Mouse (Mus musculus): ENCODE data around the gene Sept9.

Sept9 gene

DNA sequence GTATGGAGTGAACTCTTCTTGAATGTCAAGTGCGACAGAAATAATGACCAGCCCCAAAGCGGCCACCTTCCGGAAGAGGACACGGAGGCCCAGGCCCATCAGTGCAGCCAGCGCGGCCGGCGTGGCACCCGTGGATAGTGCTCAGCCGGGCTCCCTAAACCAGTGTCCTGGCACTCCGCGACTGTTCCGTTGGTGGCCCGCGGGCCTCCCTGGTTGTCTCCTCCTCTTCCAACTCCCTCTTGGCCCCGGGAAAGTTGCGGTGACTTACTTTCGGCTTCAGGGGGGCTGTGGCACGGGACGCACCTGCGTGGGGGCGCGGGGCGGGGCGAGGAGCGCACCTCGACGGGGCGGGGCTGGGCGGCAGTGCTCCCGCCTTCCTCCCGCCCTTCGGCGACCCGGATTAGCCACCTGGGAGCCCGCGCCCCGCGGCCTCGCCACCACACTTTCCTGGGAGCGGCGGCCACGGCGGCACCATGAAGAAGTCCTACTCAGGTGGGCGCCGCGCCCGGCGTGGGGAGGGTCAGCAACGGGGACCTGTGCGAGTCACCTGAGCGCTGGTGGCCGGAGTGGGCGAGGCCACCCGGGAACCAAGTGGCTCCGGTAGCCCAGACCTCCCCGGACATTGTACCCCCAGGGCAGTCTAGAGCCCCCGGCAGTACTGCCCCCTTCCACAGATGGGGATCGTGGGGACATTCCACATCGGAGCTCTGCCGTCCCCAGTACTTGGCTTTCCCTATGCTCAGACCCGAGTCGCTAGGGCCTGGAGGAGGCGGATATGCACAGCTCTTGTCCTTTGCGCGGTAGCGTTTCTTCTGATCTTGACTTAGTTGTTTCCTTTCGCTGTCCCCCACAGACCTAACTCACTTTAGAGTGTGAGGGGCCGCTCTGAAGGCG lies at the start of gene Sept9:
Gene Sept9, plus strand, starts transcription at position 380 of the 894 bp plus-strand sequence.
- DNase-seq (ENCODE audit: low read depth in 2 of 2, low spot score in 2 of 2) = peak in 1 of 2 experiments; percentile 10

DNA sequence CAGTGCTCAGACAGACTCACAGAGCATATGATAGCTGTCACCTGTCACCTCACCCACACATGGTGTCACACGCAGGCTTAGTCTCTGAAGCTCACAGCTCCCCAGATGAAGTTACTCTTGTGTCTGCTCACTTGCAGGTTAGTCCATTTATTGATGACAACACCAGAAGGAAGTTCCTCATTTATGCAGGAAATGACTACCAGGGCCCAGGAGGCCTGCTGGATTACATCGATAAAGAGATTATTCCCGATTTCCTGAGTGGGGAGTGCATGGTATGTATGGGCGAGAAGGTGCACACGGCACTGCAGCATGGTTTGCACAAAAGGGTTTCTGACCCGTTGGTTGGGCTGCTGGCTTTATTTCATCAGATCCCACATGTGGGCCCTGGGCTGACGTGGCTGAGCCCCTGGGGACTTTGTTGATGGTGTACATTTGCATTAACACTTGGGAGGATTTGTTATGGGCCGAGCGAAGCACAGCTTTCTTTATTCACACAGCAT lies 48.9 kb upstream of the Sept9 start:
- no peak for DNase-seq (ENCODE audit: low read depth in 2 of 2, low spot score in 2 of 2)

DNA sequence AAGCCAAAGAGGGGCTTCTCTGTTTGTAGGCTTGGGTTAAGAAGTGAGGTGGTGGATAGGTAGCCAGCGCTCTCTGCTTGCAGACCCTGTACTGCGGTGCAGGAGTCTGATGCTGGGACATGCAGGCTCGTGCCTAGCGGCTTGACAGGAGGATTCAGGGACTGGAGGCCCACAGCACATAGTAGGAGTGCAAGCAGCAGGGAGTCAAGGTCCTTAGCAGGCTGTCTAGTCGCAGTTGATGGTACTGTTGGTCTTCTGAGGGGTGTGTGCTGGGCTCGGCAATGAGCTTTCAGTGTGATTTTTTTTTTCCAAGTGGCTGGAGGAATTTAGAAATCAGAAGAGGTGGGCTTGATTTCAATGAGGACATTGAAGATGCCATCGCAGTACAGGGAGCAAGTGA lies 48.0 kb upstream of the Sept9 start:
- no peak for DNase-seq (ENCODE audit: low read depth in 2 of 2, low spot score in 2 of 2)

DNA sequence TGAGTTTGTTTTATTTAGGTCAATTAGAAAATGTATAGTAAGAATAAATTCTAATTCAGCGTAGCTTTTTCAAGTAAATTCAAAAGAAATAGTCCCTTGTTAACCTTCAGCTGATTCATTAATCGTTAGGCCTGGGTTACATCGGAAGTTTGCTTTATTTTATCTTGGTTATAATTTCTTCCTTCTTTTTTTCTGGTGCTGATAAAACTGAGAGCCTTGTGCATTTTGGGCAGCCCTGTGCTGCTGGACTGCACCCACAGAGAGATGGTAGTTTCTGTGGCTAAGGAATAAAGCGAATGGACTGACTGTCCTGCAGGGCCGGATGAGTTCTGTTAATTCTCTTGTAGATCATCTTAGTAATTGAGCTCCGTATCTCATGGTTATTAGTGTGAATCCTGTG lies 46.9 kb upstream of the Sept9 start:
- no peak for DNase-seq (ENCODE audit: low read depth in 2 of 2, low spot score in 2 of 2)

GRCm38 (mm10) chr11:117153553-117153952 lies 45.9 kb upstream of the Sept9 start:
- DNase-seq (ENCODE audit: low read depth in 2 of 2, low spot score in 2 of 2) = no peak

DNA sequence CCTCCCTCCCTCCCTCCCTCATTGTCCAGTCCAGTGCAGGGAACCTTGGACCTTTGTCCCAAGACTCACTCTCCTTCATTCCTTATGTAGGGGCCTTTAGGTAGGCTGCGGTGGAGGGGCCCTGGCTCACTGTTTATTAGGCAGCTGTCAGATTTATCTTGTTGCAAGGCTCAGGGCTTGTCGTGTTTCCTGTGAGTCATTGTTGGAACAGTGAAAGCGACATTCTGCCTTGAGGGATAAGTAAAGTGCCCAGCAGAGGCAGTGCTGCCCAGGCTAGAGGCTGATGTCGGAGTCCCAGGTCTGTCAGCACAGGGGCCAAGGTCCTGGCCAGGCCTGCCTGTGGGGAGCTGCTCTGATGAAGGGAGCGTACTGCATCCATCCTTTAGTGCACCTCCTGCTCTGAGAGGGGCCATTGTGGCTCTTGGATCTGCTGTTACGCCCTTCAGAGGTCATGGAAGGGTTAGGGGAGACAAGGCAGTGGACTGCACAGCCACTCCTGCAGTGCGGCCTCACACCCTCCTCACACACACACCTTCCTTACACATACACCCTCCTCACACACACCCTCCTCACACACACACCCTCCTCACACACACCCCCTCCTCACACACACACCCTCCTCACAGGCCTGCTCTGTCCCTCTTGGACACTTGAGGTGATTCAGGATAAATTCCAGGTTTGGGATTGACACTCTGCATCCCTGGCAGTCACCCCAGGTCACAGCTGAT lies 45.2 kb upstream of the Sept9 start:
- DNase-seq (ENCODE audit: low read depth in 2 of 2, low spot score in 2 of 2) = no peak

GRCm38 (mm10) chr11:117156725-117157124 lies 42.7 kb upstream of the Sept9 start:
- DNase-seq (ENCODE audit: low read depth in 2 of 2, low spot score in 2 of 2) = no peak

DNA sequence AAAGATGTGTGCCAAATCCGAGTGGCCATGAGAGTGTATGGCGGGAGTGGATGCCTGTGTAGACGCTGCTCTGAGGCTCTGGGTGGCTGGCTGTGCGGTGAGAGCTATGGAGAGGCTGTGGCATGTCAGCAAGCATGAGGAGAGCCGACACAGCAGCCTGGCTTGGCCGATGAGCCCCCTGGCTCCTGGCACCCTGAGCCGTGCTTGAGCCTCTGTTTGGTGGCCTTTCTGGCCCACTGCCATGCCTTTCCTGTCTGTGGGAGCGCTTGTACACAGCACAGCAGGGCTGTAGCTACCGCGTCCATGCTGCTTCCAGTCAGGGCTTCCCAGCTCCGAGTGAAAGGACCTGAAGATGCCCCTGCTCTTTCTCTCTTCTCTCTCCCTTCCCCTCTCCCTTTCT lies 41.1 kb upstream of the Sept9 start:
- DNase-seq (ENCODE audit: low read depth in 2 of 2, low spot score in 2 of 2) = no peak

- DNase-seq (ENCODE audit: low read depth in 2 of 2, low spot score in 2 of 2) = no peak
Measured at GRCm38 (mm10) chr11:117159257-117159945, 40.1 kb upstream of the Sept9 start.

DNA sequence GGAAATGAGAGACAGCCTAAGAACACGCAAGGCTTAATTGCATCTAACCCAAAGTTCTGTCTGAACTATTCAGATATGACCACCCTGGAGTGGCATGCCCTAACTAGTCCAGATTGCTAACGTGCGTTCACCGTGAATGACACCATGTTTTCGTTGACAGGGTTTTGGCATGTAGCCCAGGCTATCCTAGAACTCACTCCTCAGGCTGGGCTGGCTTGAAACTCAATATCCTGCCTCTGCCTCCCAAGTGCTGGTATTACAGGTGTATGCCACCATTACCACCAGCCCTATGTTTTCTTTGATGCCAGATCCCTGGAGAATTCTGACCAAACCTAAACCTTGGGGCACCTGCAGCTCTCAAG lies 39.5 kb upstream of the Sept9 start:
- no peak for DNase-seq (ENCODE audit: low read depth in 2 of 2, low spot score in 2 of 2)

- DNase-seq (ENCODE audit: low read depth in 2 of 2, low spot score in 2 of 2) = no peak
Measured at GRCm38 (mm10) chr11:117160791-117161190, 38.7 kb upstream of the Sept9 start.

DNA sequence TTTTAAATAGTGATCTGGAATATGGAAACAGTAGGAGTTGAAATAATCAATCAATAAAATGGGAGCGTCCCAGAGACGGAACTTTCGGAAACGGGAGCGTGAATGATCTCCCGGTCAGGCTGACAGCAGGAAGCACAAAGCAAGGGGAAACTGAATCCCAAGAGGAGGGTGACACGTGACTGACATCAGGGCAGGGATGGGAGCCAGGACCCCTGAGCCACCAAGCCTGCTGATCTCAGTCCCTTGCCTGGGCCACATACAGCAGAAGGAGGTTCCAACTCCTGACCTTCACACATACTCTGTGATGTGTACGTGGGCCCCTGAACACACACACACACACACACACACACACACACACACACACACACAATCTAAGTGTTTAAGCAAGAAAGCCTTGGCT lies 37.9 kb upstream of the Sept9 start:
- no peak for DNase-seq (ENCODE audit: low read depth in 2 of 2, low spot score in 2 of 2)

DNA sequence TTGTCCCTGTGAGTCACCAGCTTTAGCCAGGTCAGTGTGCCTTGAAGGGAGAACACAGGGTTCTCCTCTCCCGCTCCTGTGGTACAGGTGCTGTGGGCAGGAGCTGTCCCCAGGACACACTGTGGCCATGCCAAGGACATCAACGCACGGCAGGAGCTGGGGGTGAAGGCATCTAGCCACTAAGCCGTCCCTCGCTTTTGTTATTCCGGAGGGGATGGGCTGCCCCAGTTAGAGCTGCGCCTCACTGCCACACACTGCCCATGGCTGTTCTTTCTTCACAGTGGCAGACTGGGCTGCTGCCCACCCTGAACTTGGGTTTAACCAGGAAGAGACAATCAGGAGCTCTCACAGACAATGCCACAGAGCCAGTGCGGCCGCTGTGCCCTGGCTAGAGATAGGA lies 36.4 kb upstream of the Sept9 start:
- DNase-seq (ENCODE audit: low read depth in 2 of 2, low spot score in 2 of 2) = no peak

GRCm38 (mm10) chr11:117163771-117164170 lies 35.7 kb upstream of the Sept9 start:
- no peak for DNase-seq (ENCODE audit: low read depth in 2 of 2, low spot score in 2 of 2)

GRCm38 (mm10) chr11:117168278-117169087 lies 31.0 kb upstream of the Sept9 start:
- no peak for DNase-seq (ENCODE audit: low read depth in 2 of 2, low spot score in 2 of 2)

GRCm38 (mm10) chr11:117169088-117169635 lies 30.3 kb upstream of the Sept9 start:
- no peak for DNase-seq (ENCODE audit: low read depth in 2 of 2, low spot score in 2 of 2)

GRCm38 (mm10) chr11:117169801-117170565 lies 29.5 kb upstream of the Sept9 start:
- DNase-seq (ENCODE audit: low read depth in 2 of 2, low spot score in 2 of 2) = no peak

DNA sequence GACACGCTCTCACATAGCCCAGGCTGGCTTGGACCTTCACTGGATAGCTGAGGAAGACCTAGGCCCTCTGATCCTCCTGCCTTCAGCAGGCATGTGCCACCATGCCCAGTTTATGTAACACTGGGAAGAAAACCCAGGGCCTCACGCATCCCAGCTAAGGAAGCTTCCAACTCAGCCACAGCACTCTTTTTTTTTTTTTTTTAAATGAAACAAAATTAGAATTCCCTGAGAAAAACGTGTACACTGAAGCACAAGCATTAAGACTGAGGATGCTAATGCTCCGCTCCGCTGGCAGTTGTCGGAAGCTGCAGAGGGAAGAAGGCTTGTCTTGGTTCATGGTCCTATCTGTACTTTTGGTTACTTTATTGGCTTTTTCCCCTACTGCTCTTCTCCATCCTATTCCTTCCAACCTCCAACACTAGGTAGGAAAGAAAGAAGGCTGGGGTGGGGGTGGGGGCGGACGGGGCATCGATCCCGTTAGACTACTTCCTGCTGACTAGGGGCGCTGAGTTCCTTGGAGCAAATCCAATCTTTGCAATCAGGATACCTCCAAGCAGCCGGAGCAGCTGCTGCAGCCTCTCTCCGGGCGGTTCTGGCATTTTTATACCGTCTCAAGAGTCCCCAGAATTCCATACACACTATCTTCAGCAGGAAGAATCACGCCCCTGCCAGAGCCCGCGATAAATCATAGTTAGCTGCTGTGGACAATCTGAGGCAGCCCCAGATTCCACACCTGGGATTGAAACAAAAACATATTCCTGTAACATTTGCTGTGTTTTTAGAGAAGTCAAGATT lies 25.2 kb upstream of the Sept9 start:
- DNase-seq (ENCODE audit: low read depth in 2 of 2, low spot score in 2 of 2) = no peak

DNA sequence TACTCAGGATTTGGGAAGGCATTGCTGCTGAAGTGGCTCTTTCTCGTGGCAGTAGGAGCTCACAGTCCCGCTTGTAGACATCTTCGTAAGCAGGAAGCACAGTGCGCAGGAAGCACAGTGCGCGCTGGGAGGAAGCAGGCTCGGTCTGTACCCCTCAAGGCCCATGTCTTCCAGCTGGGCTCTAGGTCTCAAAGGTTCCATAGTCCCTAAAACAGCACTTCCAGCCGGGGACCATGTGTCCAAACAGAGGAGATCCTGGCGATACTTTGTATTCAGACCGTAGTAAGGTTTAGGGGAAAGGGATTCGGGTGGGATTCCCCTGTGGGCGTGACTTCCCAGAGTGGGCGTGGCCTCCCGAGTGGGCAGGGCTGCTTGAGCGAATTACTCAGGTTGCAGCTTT lies 24.5 kb upstream of the Sept9 start:
- DNase-seq (ENCODE audit: low read depth in 2 of 2, low spot score in 2 of 2) = peak in 1 of 2 experiments; percentile 28
